Mouse (Mus musculus): ENCODE measurements around the gene Wsb2.

DNA sequence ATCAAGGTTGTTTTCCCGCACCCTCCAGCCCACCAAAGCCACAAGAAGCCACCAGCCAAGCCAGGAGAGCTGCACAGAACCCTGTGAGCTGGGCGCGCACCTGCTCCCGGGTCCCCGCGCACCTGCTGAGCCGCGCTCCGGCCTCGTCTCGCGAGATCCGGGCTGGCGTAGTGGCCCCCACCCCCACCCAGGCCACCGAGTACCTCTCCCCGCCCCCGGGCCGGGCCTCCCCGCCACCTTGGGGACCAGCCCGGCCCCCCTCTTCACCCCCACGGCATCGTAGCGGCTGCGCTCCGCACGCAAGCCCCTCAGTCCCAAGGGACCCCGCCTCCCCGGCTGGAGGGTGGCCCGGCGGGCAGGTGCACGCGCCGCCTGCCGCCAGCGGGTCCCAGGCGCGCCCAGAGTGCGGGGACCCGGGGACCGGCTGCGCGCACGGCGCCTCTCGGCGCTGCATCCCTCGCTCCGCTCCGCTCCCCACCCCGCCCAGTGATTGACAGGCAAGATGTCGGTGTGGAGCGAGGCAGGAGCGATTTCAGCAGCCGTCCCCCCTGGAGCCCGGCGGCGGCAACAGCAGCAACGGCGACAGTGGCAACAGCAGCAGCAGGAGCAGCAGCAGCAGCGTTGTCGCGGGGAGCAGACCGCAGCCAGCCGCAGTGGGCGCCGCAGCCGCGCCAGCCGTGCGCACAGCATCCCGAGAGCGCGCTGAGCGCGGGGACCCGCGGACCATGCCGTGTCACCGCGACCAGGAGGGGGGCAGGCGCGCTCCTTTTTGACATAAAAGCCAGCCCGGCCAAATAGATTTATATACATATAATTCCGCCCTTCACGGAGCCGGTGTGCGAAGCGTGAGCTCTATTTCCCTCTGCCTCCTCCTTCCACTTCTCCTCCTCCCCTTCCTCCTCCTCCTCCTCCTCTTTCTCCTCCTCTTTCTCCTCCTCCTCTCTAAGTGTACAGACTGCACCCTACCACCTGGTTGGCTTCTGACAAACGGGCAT is 56.7 kb downstream of the Wsb2 start, which contains the start of gene Ksr2:
- TF ChIP-seq CTCF (IDR thresholded peaks at IDR 0.05; ENCODE audit: low read depth) (no peak), EP300 (IDR thresholded peaks at IDR 0.05; ENCODE audit: low read depth) (no peak)
